Mouse (Mus musculus): ENCODE measurements around the gene Tango2. TPM values are rescaled to one million over a fixed set of nuclear protein-coding genes. Genes with fewer than 3 reads are reported as not detected.
A peak's percentile ranks its signal among the peaks of the same experiment; 100 is the strongest.
"Not testable (repeated sequence)": the region's sequence is repeated elsewhere in the genome, so short reads cannot be mapped to it uniquely, and the experiment has no call there.

Gene Tango2
- total and polyA plus RNA-seq, 3 experiments = 36.1 to 51.1 (median 37.1) TPM

DNA sequence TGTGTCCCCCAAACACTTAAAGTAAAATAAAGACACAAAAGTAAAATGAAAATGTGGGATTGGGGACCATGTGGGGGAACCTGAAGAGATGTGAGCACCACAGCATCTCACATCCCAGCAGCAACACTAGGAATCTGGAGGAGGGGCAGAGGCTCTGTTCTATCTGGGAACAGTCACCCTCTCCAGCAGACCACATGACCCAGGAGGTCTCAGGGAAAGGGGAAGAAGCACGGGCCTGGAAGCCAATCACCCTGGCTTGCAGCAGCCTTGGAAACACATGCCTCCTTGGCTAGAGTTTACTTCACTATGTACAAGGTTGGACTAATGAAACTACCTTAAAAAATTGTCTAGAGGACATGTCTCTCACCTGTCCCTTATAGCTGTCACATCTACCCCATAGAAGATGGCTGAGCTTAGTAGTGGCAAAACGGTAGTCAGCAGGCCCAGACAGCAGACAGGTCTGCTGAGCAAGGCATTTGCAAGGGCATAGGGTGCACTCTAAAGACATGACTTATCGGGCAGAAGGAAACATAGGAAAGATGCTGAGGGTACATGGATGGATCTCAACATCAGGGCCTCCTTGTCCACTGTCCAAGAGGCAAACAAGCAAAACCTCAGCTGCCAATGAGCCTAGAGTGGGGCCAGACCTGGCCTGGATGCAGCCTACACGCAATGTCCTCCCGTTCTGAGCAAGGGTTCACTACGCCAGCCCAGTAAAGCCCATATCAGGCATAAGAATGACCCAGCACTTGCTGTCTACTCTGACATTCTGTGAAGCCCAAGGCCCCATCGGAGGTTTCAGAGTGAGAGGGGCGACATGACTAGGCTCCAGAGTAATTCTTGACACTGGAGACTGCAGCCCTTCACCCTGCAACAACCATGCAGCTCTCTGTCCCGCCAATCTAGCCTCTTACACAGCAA, 5.0 kb downstream of the Tango2 start:
- DNase-seq = peak; percentile 47

DNA sequence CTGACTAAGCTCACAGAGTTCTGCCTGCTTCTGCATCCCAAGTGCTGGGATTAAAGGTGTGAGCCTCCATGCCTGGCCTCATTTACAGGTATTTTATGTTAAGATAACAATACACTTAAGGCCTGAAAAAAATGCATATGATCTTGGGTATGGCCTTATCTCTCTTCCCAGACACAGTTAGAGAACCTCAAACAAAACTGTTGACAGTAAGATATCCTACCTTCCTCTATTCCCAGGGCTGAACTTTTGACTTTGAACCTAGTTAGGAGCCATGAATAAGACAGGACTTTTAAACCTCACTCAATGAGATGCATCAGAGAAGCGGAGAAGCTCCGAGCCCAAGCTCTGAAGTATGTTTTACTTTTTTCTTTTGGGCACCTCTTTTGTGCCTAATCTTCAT, 5.8 kb downstream of the Tango2 start:
- DNase-seq = no peak

DNA sequence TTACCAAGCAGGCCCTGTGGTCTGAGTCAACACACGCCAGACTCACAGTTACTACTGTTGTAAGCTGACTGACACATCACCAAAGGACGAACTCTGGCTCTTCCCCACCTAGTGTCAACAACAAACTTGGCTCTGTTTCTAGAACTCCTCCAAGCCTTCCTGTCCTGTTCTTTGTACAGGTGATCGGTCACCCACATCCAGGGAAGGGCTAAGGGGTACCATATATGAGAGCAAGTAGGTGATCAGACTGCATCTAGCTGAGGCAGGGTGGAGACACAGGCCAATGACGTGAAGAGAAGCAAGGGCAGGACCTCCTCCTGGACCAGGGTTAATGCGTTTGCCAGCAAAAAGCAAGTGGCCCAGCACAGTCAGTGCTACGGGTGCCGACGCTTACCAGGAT, 6.3 kb downstream of the Tango2 start:
- no peak for DNase-seq

DNA sequence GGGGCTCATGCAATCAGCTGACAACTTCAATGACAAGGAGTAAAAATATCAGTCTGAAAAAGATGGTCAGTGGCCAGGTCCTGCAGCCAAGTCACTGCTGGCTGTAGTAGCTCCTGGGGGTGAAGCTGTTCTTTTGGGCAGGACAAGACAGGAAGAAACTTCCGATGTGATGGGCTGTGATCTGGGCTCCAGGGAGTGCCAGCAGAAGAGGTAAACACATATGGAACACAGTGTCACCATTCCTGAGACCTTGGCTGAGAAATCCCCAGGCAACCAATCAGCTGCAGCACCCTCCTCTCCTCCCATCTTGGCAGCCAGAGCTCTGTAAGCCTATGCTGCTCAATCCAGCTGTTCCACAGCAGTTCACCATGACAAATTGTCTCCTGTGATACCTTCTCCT, 8.0 kb downstream of the Tango2 start:
- DNase-seq = peak; percentile 59

DNA sequence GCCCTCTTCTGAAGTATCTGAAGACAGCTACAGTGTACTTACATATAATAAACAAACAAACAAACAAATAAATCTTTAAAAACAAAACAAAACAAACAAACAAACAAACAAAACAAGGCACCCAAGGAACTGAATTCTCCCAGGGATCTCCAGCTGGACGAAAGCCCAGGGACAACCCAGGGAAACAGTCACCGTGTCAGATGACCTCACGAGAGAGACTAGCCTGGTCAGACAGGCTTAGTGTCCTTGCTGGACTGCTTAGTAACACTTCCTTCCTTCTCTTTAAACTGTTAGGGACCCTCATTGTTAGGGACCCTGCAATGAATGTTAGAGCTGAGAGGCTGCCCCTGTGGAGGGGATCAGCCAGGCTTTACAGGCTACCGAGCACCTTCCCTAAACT, 10.6 kb downstream of the Tango2 start:
- peak; percentile 77 for DNase-seq

DNA sequence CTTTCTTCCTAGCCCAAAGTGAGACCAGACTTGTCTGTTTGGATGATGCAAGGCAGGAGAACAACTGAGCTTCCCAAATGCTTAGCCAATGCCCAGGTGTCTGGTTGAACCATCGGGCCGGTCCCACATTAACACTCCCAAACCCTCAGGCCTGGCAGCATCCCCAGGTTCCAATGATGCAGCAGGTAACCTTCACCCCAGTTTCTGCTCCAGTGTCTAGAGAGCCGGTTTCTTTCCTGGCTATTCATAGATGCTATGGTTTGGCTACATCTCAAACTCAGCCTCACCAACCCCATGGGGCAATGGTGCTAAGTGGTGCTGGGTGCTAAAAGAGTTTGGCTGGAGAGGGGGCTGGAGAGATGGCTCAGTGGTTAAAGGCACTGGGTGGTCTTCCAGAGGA, 11.9 kb downstream of the Tango2 start:
- DNase-seq = no peak

DNA sequence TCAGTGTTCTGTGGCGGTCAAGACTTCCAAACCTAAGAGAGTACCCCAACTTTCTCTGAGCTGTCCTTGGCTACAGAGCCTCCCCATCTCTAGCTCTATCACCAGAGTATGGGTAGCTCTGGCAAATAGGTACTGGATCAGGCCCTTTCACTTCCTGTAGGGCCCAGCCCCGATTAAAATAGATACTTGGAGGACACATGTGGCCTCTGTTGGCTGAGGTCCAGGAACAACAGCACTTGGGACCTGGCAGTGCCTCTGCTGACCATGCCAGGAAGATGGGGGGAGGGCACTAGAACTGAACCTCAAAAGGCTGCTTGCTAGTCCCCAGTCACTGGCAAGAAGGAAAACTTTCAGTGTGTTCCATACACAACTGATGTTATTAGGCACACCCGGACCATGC, 13.9 kb downstream of the Tango2 start:
- peak; percentile 68 for DNase-seq

DNA sequence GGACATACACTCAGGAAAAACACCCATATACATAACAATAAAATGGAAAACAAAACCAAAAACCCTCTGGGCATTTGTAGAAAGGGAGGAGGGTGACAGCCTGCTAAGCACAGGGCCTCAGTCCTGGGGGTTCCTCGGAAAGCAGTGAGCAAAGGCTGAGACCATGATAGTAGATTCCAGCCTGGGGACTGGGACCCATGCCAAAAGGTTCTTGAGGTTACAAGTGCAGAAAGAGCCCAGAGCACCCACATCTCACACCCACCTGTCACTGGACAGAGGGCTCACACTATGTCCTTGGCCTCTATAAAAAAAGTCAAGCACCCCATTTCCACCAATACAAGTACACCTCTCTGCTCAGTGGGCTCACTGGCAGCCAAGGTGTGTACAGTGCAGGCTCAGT, 19.4 kb downstream of the Tango2 start:
- no peak for DNase-seq

DNA sequence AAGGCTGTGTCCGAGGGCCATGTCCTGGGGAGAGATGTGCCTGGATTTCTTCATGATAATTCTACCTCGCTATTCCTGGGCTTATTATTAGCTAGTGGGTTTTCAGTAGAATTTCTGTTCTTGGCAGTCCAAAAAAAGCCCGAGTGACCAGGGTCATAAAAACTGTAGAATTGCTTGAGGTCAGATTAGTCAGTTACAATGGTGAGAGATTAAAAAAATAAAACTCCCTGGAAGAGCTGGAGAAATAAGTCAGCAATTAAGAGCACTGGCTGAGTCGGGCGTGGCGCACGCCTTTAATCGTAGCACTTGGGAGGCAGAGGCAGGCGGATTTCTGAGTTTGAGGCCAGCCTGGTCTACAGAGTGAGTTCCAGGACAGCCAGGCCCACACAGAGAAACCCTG, 20.0 kb downstream of the Tango2 start:
- DNase-seq = no peak

DNA sequence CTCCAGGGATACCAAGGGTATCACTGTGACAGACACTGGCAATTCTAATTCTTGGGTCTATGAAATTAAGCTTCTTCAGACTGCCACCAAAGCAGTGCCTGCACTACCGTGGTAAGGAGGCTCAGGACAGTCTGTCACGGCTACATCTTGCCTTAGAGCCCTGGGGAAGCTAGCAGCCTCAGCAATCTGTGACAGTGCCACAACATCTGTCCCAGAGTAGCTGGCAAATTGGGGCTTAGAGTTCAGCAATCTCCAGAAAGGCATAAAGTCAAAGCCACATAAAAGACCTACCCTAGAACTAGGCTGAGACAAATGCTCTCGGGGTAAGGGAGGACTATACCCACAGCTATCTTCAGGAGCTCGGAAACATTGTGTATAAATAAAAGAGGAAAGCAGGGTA, 22.2 kb downstream of the Tango2 start:
- no peak for DNase-seq

DNA sequence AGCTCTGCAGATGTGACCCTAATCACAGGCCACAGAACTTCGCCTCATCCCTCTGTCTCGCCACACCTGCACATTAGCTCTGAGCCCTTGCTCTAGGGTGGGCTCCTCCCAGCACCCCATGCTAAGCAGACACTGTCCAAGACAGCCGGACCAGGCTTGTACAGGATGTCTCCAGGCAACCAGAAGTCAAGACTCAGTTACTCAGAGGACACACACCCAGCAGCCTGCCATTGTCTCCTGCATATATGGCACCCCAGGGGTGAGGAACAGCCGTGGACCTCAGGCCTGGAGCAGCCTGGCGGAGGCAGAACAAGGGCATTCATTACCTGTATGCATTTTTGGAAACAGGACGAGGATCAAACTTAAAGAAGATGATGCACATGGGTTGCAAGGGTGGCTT, 23.9 kb downstream of the Tango2 start:
- DNase-seq = no peak

DNA sequence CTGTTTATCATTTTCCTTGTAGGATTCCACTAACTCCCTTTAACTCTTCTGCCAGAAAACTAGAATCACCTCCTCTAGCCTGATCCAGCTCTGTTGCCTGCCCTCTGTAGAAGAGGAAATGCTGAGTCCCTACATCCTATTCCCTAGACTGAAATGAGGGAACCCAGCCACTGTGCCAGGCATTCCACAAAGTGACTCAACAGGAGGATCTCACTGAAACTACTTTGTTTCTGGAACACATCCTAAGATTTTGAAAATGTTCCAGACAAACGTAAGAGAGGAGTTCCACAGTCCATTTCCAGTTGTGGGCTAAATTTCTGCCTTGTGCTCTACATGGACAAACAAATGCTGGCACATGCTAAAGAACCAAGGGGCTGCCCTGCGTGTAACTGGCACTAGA, 24.4 kb downstream of the Tango2 start:
- no peak for DNase-seq

DNA sequence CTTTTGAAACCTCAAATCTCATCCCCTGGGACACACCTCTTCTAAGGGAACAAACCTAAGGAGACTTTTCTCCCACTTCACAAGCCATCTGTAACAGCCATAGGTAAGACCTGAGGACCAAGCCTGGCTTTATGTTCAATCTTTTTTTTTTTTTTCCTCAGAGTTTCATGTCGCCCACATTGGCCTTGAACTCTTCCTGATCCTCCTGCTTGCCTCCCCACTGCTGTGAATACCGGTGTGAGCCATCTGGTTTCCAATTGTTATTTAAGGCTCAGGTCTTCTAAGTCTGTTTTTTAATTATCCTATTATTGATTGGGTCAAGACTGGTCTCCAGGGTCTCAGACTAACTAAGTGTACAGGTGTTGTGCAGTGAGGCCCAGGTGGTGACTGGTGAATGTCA, 26.5 kb downstream of the Tango2 start:
- no peak for DNase-seq

DNA sequence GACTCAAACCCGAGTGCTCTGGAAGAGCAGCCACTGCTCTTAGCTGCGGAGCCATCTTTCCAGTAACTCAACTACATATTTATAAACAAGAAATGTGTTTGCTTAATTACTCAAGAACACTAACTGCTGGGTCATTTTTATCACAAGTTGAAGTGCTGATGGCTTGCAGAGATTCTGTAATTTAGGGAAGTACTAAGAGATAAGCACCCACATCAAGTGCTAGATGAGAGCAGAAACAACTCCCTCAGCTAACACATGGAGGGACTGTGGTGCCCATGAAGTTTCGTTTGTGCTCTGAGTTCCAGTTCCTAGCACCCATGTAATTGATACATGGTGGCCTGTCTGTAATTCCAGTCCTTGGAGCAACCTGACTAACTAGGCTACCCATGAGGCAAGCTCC, 28.9 kb downstream of the Tango2 start:
- DNase-seq = no peak

DNA sequence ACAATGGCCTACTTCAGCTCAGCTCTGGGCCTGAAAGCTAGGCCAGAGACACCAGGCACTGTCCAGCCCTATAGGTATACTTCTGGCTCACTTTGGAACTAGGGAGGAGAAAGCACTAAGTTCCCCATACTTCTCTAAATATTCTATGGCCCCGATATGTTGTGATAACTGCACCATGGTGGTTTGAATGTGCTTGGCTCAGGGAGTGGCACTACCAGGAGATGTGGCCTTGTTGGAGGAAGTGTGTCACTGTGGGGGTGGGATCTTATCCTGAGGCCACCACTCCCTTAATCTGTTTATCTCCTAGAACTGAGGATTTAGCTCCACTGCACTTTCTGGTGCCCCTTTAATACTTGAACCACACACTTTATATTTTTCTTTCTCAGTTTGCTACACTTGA, 39.7 kb downstream of the Tango2 start:
- DNase-seq = no peak

DNA sequence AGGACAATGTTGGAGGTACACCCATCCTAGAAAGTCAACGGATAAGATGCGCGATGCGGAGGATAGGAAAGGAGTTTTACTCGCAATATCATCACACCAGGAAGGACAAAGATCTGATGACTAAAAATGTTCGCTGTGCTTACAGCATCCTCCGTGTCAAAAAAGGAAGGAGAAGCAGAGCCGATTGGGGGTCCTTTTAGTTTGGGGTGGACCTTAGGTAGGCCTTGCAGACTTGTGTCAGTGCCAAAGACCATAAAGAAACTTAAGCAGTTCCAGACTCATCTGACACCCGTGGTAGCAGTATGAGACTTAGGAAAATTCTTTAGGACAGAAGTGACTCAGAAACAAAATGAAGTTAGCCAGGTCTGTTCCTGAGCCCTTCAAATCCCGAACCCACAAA, 58.3 kb downstream of the Tango2 start:
- DNase-seq = not testable (repeated sequence)

DNA sequence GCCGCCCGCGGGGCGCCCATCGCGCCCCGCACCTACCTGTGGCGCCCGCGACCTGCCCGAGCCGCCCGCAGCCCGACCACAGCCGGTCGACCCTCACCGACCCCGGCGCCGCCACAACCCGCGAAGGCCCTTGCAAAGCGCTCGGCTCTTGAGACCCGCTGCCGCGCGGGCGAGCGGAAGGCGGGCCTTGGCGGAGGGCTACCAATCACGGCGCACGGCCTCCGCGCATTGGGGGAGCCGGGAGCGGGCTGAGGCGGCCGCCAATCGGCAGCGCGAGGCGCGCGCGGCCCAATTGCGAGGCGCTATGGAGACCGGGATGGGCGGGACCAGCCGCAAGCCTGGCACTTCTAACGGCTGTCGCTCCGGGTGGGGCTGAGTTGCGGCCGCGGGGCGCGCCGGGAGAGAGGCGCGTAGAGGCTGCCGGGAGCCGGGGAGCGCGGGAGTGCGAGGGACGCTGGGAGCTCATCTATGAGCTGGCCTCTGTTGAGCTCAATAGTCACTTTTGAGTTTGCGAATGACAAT, 58.8 kb downstream of the Tango2 start, which contains the start of gene Dgcr8:
Gene Dgcr8 (minus strand): TSS at position 180 of the 522 bp plus-strand sequence.
- DNase-seq = peak; percentile 100

DNA sequence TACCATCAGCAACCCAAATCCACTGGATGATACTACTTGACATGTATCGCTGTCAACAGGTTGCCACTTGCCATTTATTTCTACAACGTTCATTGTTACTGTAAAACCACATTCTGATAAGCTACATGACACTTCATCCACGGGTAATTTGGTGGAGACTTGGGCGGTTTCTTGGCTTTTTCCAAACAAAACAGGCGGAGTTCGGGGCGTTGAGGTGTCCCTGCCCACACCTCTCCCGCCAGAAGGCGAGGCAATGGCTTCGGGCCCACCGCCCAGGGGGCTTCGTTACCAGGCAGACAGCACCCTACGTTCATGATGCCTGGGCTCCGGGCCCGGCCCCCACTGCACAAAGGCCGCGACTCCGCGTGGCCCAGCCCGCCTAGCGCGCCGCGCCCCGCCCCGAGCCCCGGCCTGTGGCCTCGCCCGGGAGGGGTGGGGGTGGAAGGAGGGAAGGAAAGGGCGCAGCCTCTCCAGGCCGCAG, 59.3 kb downstream of the Tango2 start:
- no peak for DNase-seq

DNA sequence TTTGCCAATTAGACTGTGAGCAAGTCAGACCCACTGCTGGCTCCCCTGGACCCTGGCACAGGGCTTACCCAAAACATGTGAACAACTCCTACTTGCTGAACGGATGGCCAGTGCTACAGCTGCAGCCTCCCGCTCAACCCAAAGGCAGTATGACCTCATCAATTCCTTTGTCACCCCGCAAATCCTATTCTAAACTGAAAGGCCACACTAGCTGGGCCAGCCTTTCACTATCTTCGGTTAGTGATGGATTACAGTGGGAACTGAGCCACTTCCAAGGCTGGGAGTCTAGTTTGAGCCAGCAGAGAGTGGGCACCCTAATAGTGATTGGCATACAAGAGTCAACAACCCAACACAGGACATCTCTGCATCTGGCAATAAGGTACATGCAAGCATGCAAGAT, 59.7 kb downstream of the Tango2 start:
- peak; percentile 32 for DNase-seq

DNA sequence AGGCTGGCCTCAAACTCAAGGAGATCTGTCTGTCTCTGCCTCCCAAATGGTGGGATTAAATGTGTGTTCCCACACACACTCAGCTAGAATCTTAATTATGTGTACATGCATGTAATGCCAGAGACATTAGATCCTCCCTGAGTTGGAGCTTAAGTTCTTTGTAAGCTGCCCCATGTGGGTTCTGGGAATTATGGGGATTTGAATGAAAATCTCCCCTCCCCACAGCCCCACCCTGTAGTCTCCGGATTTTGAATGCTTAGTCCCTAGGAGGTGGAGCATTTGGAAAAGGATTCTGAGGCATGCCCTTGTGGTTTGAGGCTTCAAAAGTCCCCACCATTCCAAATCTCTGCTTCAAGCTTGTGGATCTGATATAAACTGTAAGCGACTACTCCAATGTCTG, 72.7 kb downstream of the Tango2 start:
- no peak for DNase-seq

DNA sequence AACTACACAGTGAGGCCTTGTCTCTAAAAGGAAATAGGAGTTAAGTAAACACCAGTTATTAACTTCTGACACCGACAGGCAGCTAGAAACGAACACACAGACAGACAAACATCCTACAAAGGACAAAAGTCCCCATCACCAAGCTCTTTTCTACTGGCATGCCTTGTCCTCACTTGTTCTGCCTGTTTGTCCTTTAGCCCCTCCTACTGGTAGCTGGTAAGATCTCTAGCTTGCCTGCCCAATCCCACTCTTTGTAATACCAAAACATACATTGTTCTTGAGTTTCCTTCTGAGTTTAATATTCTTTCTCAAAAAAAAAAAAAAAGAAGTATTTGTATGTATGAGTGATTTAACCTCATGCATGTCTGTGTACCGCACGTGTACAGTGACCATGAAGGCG, 79.7 kb downstream of the Tango2 start:
- DNase-seq = no peak

DNA sequence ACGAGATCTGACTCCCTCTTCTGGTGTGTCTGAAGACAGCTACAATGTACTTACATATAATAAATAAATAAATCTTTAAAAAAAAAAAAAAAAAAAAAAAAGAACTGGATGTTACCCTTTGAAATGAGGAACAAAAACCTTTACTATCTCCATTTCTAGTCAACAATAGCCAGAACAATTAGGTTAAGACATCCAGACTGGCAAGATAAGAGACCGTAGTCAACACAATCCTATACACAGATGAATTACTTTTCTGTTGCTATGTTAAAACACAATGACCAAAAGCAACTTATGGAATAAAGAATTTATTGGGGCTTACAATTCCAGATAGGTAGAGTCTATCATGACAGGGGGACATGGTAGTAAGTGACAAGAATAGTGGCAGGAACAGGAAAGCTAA, 82.9 kb downstream of the Tango2 start:
- DNase-seq = no peak

DNA sequence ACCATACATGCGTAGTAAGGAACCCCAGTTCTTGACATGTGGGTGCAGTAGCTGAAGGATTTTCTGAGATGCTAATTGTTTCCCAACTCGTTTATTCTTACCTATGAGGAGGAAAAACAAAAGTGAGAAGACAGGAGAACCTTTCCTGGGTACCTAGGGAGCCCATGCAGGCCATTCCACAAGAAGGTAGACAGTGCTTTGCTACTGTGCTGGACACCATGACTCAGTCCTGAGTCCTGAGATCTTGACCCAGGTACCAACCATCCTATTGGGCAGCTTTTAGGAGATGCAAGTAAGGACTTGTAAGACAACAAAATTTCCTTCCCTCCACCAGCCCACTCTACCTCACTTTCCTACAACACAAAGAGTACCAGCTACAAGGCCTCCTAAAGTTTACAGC, 89.7 kb downstream of the Tango2 start, which contains the start of gene Gm49776:
Gene Gm49776 (minus strand): TSS at position 101 of the 400 bp plus-strand sequence.
- DNase-seq = no peak

DNA sequence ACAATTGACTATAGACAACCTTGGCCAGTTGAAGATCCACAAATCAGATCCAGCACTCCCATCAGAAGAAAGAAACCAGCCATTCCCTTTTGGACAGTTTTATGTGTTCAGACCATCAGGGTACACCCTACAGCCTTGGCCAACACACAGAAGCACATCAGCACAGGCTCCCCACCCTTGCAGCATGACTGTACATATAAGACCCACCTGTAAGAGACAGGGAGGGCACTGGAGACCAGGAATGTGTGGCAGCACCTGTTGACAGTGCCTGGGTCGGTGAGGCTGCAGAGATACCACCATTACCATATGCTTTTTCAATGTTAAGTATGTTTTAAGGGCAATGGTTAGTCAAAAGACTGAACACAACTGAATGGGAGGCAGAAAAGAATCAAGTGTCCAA, 94.0 kb downstream of the Tango2 start:
- no peak for DNase-seq

All from adrenal gland, adult 2 months (tissue).